Mouse (Mus musculus) myocyte (in vitro differentiated cells): ENCODE measurements around the gene Vmn1r222. TPM values are rescaled to one million over a fixed set of nuclear protein-coding genes. Genes with fewer than 3 reads are reported as not detected.

Source experiments
- H3K27me3 ChIP-seq: one replicate; pipeline ENCODE4 v1.6.1; 2011; ENCODE audit not compliant: control insufficient read depth, insufficient read depth, insufficient read length
- H3K36me3 ChIP-seq: one replicate; pipeline ENCODE4 v1.6.1; 2011; ENCODE audit not compliant: control insufficient read depth, insufficient read depth
- H3K4me2 ChIP-seq: one replicate; pipeline ENCODE4 v1.6.1; 2011; ENCODE audit warnings: low read depth, control low read depth
- H3K4me3 ChIP-seq: one replicate; pipeline ENCODE4 v1.5.1; 2011; ENCODE audit warnings: mild to moderate bottlenecking, control low read depth, moderate library complexity
- H3K79me2 ChIP-seq: one replicate; pipeline ENCODE4 v1.6.1; 2011; ENCODE audit not compliant: control insufficient read depth, insufficient read depth
- H3ac ChIP-seq: one replicate; pipeline ENCODE4 v1.6.1; 2011; ENCODE audit not compliant: control insufficient read depth, insufficient read length
- CEBPB ChIP-seq: IDR thresholded peaks from 2 replicates; pipeline ENCODE4 v1.6.1; 2011; ENCODE audit warnings: mild to moderate bottlenecking, moderate library complexity; ENCODE audit not compliant: poor library complexity, insufficient read depth, severe bottlenecking
- E2F4 ChIP-seq: IDR thresholded peaks from one replicate; pipeline ENCODE4 v1.6.1; 2011; ENCODE audit warnings: mild to moderate bottlenecking, control low read depth, moderate library complexity; ENCODE audit not compliant: insufficient read depth
- MAX ChIP-seq: IDR thresholded peaks from one replicate; pipeline ENCODE4 v1.6.1; 2011; ENCODE audit warnings: low read depth, mild to moderate bottlenecking, control low read depth
- MYOD1 ChIP-seq, 3 experiments: IDR thresholded peaks; one replicate each; pipeline ENCODE4 v1.6.1; 2011; ENCODE audit warnings: control low read depth in 2 of 3, low read depth in 2 of 3, mild to moderate bottlenecking in 2 of 3, moderate library complexity in 1 of 3; ENCODE audit not compliant: insufficient read length in 2 of 3, control insufficient read depth in 1 of 3
- MYOG ChIP-seq, 3 experiments: IDR thresholded peaks; one replicate each; pipeline ENCODE4 v1.6.1; 2011; ENCODE audit warnings: control low read depth in 2 of 3, low read depth in 2 of 3, mild to moderate bottlenecking in 2 of 3; ENCODE audit not compliant: insufficient read length in 2 of 3, control insufficient read depth in 1 of 3, insufficient read depth in 1 of 3
- POLR2A ChIP-seq: IDR thresholded peaks from one replicate; pipeline ENCODE4 v1.6.1; 2011; ENCODE audit warnings: low read depth, mild to moderate bottlenecking, control low read depth, moderate library complexity; ENCODE audit not compliant: insufficient read length
- POLR2AphosphoS2 ChIP-seq: IDR thresholded peaks from one replicate; pipeline ENCODE4 v1.6.1; 2011; ENCODE audit warnings: low read depth, control low read depth; ENCODE audit not compliant: insufficient read length
- REST ChIP-seq: IDR thresholded peaks from one replicate; pipeline ENCODE4 v1.6.1; 2011; ENCODE audit warnings: mild to moderate bottlenecking, control low read depth, moderate library complexity; ENCODE audit not compliant: insufficient read depth, insufficient read length
- SRF ChIP-seq: IDR thresholded peaks from one replicate; pipeline ENCODE4 v1.6.1; 2011; ENCODE audit warnings: low read depth; ENCODE audit not compliant: control insufficient read depth, insufficient read length
- TCF12 ChIP-seq: IDR thresholded peaks from one replicate; pipeline ENCODE4 v1.6.1; 2011; ENCODE audit warnings: mild to moderate bottlenecking, control low read depth; ENCODE audit not compliant: poor library complexity, insufficient read depth, severe bottlenecking
- TCF3 ChIP-seq: IDR thresholded peaks from one replicate; pipeline ENCODE4 v1.6.1; 2011; ENCODE audit warnings: low read depth, control low read depth; ENCODE audit not compliant: insufficient read length
- USF1 ChIP-seq: IDR thresholded peaks from one replicate; pipeline ENCODE4 v1.6.1; 2011; ENCODE audit warnings: low read depth, mild to moderate bottlenecking, control low read depth, moderate library complexity
- polyA plus RNA-seq: library from polyadenylated mRNA; unstranded; fragments of >200 nt; fragmentation: generic; extraction: Trizol; gene quantifications from one replicate; pipeline ENCODE4 v1.2.1, GENCODE M21; 2012; ENCODE audit warnings: missing spikeins

Vmn1r222 gene
- polyA plus RNA-seq, 1 experiment, result not detected

- Histone ChIP-seq H3K4me2 (no peak within 1 kb of the TSS), H3K4me3 (no peak within 1 kb of the TSS), H3K27me3 (no peaks in the 10 kb centered on the region), H3K79me2 (no peaks in the 10 kb centered on the region), H3ac (no peak within 1 kb of the TSS), H3K36me3 (no peaks in the 10 kb centered on the region)
- TF ChIP-seq TCF3 (no peak), POLR2AphosphoS2 (no peak), SRF (no peak), USF1 (no peak), POLR2A (no peak), REST (no peak), E2F4 (no peak), TCF12 (no peak), CEBPB (no peak), MYOD1 (IDR thresholded peaks at IDR 0.05; ENCODE audit: control insufficient read depth in 1 of 3, insufficient read length in 2 of 3, low read depth in 2 of 3) (no peak), MAX (no peak), MYOG (IDR thresholded peaks at IDR 0.05; ENCODE audit: control insufficient read depth in 1 of 3, insufficient read depth in 1 of 3, insufficient read length in 2 of 3, low read depth in 2 of 3) (no peak)
These were observed 47.9 kb downstream of the Vmn1r222 start, which contains the start of gene Vmn1r220 for GRCm38 (mm10) chr13:23187875-23188274. Gene Vmn1r220, minus strand, starts transcription at chr13:23187975.

Other genes starting within 250 kb of the Vmn1r222 start
- gene Vmn1r213, start 228.3 kb downstream of the Vmn1r222 start, polyA plus RNA-seq, result not detected
- not detected for gene Vmn1r214, start 205.5 kb downstream of the Vmn1r222 start, polyA plus RNA-seq
- gene Vmn1r215, start 167.9 kb downstream of the Vmn1r222 start, polyA plus RNA-seq, result not detected
- not detected for gene Vmn1r217, start 117.7 kb downstream of the Vmn1r222 start, polyA plus RNA-seq
- gene Vmn1r218, start 102.8 kb downstream of the Vmn1r222 start, polyA plus RNA-seq, result not detected
- not detected for gene Vmn1r219, start 76.6 kb downstream of the Vmn1r222 start, polyA plus RNA-seq
- not detected for gene Vmn1r220, start 48.0 kb downstream of the Vmn1r222 start, polyA plus RNA-seq
- gene Vmn1r221, start 21.8 kb downstream of the Vmn1r222 start, polyA plus RNA-seq, result not detected
- gene Vmn1r223, start 11.2 kb upstream of the Vmn1r222 start, polyA plus RNA-seq, result not detected
- 4.3 TPM for gene Zfp322a, start 133.3 kb upstream of the Vmn1r222 start, polyA plus RNA-seq
- 7.4 TPM for gene Abt1, start 187.9 kb upstream of the Vmn1r222 start, polyA plus RNA-seq
- 0.02 TPM for gene Btn1a1, start 230.0 kb upstream of the Vmn1r222 start, polyA plus RNA-seq